Mouse (Mus musculus) adrenal gland, adult 2 months (tissue): ENCODE measurements around the gene Inhbb. TPM values are rescaled to one million over a fixed set of nuclear protein-coding genes. Genes with fewer than 3 reads are reported as not detected.

Source experiments
- DNase-seq: peaks from one replicate; pipeline ENCODE4 v3.0.0; 2021
- long read RNA-seq: library from polyadenylated mRNA; stranded (forward); transcript quantifications from one replicate; pipeline ENCODE4 v2.0.0, GENCODE M21; 2021
- polyA plus RNA-seq: library from polyadenylated mRNA; depleted of rRNA; stranded (reverse); fragments of >200 nt; gene quantifications from 2 replicates; pipeline ENCODE4 v1.2.3, GENCODE M21; 2012; rRNA removed
- total RNA-seq, 2 experiments: library from RNA; stranded (reverse); gene quantifications; 2 replicates each; pipeline ENCODE4 v1.2.3; 2021

The Inhbb gene
- total RNA-seq: 1 to 10 TPM; 1.9 to 3.1 TPM
- polyA plus RNA-seq: 6.2 and 6.5 TPM in 2 replicates
- long read RNA-seq, full-length matches to known transcripts: 2 of 2 reads
- long read RNA-seq, partial matches to known transcripts: 0 of 2 reads
- long read RNA-seq, other reads (novel, unspliced or antisense): 0 of 2 reads

- peak; percentile 76 for DNase-seq
Observed at GRCm38 (mm10) chr1:119421576-119422421, at the start of gene Inhbb. TSS of gene Inhbb (minus strand) at chr1:119422248.

DNA sequence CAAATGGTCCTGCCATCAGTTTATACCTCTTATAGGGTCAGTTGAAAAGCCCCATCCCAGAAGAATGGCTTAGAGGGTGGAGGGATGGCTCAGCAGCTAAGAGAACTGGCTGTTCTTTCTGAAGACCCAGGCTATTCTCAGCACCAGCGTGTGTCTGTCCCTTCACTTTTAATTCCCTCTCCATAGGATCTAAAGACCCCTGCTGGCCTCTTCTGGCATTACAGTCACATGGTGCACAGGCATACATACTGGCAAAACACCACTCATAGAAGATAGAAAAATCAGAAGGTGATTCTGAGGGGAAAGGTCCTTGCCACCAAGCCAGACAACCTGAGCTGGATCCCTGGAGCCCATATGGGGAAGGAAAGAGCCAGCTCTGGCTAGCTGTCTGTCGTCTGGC, 41.3 kb upstream of the Inhbb start:
- peak; percentile 51 for DNase-seq

DNA sequence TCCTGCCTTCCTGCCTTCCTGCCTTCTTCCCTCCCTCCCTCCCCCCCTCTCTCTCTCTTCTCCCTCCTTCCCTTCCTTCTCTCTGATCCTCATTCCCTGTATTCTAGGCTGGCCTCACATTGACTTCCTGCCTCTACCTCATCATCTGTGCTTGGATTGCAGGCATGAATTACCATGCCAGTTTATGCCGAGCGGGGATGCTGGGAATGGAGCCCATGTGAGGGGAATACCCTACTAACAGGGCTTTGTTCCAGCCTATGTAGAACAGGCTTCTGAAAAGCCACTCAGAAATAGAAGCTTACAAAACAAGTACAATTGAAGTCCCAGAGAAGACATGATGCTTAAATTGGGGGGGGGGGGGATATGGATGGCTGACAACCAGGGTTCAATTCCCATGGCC, 38.0 kb upstream of the Inhbb start:
- no peak for DNase-seq

DNA sequence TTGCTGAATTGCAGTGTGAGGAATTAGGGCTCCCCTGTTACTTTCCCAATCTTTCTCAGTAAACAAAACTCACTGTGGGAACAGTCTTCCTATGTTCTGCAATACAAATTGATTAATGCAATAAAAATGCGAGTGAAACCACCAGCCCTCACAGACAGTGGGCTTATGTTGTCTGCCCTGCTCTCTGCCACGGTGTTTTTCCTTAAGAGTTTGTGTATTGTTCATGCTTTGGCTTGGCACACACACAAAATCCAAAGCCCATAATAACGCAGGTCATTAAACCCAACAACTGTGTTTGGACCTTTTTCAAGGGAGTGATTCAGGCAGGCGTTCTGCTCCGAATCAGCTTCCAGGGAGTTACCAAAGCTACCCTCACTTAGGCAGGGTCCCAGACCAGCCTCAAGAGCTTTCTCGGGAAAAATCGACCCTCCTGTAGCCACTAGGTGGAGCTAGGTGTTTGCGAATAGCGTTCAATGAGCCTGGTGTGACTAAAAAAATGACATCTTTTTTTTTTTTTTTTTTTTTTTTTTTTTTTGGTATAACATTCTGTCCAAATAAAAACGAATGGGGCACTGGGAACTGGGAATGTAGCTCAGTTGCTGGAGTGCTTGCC, 36.1 kb upstream of the Inhbb start:
- peak; percentile 69 for DNase-seq

DNA sequence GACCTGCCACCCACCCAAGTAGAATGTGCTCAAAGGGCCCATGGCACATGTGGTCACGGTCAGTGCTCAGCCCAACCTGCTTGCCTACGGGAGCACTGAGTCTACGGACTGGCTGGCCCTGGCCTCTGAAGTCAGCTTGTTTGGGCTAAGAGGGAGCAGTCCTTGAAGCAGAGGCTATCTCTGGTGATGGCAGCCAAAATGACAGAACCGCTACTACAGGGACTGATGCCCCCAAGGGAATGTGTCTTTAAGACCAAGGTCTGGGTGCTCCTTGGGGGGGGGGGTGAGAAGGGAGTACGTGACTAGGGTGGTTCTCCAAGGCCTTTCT, 35.4 kb upstream of the Inhbb start:
- DNase-seq: peak; percentile 59

- DNase-seq: no peak
Observed at GRCm38 (mm10) chr1:119456671-119457527, 34.9 kb upstream of the Inhbb start.

DNA sequence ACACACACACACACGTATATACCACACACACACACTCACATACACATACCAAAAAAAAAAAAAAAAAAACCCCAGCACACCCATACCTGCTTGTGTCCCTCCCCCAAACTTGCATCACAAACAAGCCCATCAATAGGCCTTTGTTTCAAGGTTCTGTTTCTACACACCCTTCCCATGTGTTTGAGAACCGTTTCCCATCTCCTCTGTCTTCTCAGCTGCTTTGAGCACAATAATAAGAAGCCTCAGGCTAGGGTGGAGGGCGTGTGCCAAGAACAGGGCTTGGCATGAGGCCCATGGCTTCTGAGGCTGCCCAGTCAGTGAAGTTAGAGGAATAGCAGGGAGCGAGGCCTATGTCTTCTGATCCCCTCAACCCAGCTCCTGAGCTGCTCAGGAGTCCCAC, 31.7 kb upstream of the Inhbb start:
- DNase-seq: peak; percentile 20

DNA sequence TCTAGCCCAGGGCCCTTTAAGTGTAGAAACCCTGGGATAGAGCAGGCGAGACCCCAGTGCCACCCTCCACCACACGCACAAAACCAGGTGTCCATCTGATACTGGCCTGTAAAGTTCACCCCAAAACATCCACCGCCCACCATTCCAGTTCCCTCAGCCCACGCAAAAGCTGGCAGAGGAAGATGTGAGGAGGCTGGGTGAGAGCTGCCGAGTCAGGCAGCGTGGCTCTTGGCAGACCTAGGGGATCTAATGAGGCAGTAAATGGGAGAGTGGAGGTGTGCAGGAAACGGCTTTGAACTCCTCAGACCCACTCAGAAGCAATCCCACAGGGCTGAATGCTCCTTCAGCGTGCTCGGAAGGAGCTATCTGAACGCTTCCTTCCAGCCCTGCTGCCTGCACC, 29.4 kb upstream of the Inhbb start:
- DNase-seq: no peak

DNA sequence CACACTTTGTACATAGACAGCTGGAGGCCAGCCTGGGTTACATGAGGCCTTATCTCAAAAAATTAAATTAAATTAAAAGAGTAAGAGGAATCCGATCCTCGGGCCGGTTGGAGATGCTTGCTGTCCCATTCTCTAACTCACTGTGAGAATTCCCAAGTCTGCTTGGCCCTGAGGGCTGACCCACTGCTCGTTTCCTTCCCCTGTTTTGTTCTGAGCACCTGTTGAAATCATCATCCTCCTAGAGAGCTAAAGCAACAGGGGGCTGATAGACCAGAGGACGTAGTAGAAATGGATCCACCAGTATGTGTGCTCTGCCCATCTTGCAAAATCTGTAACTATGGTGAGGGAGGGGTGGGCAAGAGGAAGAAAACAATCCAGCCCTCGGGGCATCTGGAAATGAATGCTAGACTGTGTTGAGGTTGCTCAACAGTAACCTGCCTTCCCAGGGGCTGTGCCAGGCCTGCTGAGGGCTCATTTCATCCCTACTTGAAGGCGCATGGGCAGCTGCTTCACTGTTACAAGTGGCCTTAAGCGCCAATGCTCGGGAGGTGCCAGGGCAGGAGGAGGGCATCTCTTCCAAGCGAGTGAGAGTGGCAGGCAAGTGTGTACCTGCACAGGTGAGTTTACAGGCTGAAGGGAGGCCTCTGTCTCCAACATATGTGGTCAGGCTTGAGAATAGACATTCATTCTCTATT, 28.8 kb upstream of the Inhbb start:
- no peak for DNase-seq

DNA sequence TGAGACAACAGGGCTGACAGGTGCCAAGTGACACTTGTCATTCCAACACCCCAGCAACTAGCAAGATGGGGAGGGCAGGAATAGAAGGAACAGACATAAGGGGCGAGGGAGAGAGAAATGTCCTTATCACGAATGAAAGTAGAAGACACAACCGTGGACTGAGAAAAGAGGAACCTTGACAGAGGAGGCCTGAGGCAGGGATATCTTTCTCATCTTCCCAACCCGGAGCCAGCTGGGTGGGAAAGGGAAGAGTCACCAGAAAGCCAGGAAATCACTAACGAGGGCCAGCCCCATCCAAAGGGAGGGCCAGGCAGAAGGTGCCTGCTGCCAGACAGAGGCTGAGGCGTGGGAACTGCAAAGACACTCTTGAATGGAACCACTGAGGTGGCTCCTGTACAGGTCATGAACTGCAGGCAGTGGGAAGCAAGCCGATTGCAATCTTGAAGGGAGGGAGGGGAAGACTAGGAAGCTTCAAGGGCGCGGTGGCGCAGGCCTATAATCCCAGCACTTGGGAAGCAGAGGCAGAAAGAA, 24.8 kb upstream of the Inhbb start:
- DNase-seq: no peak

DNA sequence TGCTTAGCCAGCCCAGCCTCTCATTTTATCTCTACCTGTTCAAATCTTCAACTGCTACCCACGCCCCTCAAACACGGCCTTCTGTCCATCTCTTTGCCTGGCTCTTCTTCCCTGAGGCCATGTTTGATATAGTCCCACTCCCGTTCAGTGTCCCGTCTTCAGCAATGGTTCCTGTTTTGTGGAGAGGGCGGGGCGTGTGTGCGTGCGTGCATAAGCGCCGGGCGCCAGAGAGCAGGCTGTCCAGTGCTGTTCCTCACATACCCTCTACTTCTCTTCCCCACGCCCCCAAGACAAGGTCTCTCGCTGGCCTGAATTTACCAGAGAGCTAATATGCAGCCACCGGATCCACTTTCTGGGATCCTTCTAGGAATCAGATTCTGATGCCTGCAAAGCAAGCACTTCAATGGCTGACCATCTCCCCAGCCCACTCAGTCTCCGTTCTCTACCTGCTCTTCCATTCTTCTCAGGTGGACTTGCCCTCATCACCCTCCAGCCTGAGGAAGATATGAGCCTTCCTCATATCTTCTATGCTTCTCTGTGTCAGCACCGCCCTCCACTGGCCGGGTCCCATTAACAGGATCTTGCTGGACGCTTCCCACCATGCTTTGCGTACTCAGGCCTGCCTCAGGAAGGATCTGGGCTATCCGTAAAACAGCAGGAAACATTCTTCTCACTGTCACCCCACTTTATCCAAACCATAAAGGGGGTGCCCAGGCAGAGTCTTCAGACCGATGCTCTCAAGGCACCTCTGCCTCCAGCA, 21.7 kb upstream of the Inhbb start:
- no peak for DNase-seq

- no peak for DNase-seq
Observed at GRCm38 (mm10) chr1:119442901-119443300, 20.9 kb upstream of the Inhbb start.

DNA sequence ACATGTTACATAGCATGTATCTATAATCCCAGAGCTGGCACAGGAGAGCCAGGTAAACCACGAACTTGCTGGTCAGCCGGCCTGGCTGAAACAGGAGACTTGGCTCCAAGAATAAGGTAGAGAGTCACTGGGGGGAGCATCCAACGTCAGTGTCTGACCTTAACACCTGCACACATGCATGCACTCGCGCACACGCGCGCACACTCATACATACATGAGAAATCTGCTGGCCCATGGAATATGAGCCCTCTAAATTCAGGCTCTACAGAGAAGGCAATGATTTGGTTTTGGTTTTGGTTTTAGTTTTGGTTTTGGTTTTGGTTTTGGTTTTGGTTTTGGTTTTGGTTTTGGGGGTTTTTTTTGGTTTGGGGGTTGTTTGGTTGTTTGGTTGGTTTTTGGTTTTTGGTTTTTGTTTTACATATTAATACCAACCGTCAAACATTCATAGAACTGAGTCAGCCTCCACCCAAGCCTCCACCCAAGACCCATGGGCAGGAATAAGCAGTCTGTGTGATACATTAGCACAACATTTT, 16.1 kb upstream of the Inhbb start:
- no peak for DNase-seq

- no peak for DNase-seq
Observed at GRCm38 (mm10) chr1:119437401-119437800, 15.4 kb upstream of the Inhbb start.

DNA sequence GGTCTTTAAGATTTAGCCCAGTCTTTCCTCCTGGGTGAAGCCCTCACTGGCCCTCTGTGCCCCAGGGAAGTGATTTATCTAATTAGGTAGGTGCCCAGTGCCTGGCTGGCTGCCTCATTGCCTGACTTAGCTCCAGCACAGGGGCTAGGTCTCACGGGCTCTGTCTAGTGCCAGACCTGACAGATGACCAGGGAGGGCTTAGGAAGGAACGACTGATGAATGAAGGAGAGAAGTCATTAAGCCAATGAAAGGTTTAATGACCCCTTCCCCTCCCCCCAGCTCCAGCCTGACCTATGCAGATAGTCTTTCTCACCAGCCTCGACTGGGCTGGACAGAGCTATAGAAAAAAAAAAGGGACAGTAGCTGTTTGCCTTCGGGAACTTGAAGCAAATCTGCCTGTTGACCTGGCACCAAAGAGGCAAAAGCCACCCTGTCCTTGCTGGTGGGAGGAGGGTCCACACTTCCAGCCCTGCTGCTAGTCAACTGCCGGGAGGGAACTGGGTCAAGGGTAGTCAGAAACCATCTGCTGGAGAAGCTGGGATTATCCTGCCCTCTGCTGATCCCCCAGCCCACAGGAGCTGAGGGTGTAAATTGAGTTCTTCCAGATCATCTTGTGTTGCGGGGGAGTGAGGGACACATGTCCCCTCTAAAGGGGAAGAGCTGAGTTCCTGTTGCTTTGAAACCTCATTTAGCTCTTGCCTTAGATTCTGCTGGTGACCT, 2.3 kb upstream of the Inhbb start:
- DNase-seq: no peak

GRCm38 (mm10) chr1:119423510-119423909, 1.5 kb upstream of the Inhbb start:
- DNase-seq: peak; percentile 67

DNA sequence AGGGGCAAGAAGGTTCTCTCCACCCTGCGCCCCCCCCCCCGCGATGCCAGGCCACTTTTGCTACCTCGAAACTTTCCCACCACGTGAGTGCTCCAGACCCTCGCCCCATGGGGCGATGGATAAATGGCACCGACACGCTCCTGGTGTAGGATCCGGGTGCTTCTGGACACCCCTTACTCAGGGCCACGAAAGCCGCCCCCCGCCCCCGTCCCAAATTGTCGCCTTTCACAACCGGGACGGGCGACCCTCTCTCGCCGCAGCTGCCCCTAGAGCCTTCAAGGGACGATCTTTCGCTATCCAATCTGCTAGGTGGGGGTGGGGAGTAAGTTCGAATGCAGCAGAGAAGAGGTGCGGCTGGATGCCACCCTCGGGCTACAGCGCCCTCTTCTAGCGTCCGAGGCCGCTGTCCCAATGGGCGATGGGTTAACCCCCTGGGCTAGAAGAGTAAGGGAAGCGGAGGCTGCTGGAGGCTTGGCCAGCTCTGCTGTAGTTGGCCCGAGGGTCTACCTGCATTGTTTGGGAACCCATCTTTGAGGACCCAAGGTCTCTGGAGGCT, 490 bp upstream of the Inhbb start:
- peak; percentile 38 for DNase-seq

DNA sequence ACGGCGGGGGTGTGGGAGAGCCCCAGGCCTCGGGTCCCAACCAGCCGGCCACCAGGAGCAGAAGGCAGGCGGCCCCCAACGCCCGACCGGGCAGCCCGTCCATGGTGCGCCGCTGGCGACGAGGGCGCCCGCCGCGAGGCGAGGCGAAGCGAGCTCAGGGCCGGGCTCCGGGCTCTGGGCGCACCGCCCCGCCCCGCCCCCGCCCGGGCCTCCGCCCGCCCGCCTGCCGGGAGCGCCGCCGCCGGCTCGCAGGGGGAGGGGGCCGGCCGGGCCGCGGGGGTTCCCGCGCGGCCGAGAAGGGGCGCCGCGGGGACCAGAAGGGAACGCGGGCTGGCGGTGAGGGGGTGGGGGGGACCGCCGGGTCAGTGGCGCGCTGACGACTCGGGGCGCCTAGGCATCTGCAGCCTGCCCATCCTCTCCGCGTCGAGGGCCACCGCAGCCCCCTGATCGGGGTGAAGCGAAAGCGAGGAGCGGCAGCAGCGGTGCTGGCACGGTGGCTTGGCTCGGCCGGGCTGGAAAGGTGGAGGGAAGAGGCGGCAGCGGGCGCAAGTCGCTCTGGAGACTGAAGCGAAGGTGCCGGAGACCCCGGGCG, 968 bp downstream of the Inhbb start:
- DNase-seq: peak; percentile 70
